Mouse (Mus musculus) kidney, embryonic 15.5 days (tissue): ENCODE measurements around the gene Muc13. TPM values are rescaled to one million over a fixed set of nuclear protein-coding genes. Genes with fewer than 3 reads are reported as not detected.

Source experiments
- ATAC-seq: fragments of 200-750 bp; cut with Nextera tagmentation; replicated peaks from 2 replicates; pipeline ENCODE4 v1.8.0; 2017; ENCODE audit warnings: moderate TSS enrichment; ENCODE audit not compliant: low FRiP score
- H3K27ac ChIP-seq: fragments of 300-500 bp; sonication (generic); 2 replicates; pipeline ENCODE4 v1.5.1; 2015; ENCODE audit warnings: mild to moderate bottlenecking, inconsistent platforms
- H3K27me3 ChIP-seq: fragments of 300-500 bp; sonication (generic); 2 replicates; pipeline ENCODE4 v1.6.1; 2015; ENCODE audit warnings: inconsistent platforms
- H3K36me3 ChIP-seq: fragments of 300-500 bp; sonication (generic); 2 replicates; pipeline ENCODE4 v1.6.1; 2015; ENCODE audit warnings: inconsistent platforms
- H3K4me1 ChIP-seq: fragments of 300-500 bp; sonication (generic); 2 replicates; pipeline ENCODE4 v1.6.1; 2015; ENCODE audit warnings: inconsistent platforms
- H3K4me2 ChIP-seq: fragments of 300-500 bp; sonication (generic); 2 replicates; pipeline ENCODE4 v1.6.1; 2015; ENCODE audit warnings: moderate library complexity, mild to moderate bottlenecking, inconsistent platforms
- H3K4me3 ChIP-seq: fragments of 300-500 bp; sonication (generic); replicated peaks from 2 replicates; pipeline ENCODE4 v1.5.1; 2015; ENCODE audit warnings: mild to moderate bottlenecking, inconsistent platforms
- H3K9ac ChIP-seq: fragments of 300-500 bp; sonication (generic); 2 replicates; pipeline ENCODE4 v1.6.1; 2015; ENCODE audit warnings: mild to moderate bottlenecking, inconsistent platforms
- H3K9me3 ChIP-seq: fragments of 300-500 bp; sonication (generic); replicated peaks from 2 replicates; pipeline ENCODE4 v1.6.1; 2016; ENCODE audit warnings: inconsistent platforms
- WGBS: fragments of 180-500 bp; shearing (Covaris S2); methylation state at CpG from one replicate; pipeline ENCODE4 v1.1.7; 2015; ENCODE audit warnings: mixed read lengths; 5-methylcytosine and 5-hydroxymethylcytosine counted together
- polyA plus RNA-seq: library from polyadenylated mRNA; unstranded; fragments of >200 nt; fragmentation: Nextera tagmentation; extraction: Ambion mirVana; gene quantifications from 2 replicates; pipeline ENCODE4 v1.2.1, GENCODE M21; 2015

Gene Muc13
- polyA plus RNA-seq, 1 experiment from 2014 or later: 0.19 TPM

DNA sequence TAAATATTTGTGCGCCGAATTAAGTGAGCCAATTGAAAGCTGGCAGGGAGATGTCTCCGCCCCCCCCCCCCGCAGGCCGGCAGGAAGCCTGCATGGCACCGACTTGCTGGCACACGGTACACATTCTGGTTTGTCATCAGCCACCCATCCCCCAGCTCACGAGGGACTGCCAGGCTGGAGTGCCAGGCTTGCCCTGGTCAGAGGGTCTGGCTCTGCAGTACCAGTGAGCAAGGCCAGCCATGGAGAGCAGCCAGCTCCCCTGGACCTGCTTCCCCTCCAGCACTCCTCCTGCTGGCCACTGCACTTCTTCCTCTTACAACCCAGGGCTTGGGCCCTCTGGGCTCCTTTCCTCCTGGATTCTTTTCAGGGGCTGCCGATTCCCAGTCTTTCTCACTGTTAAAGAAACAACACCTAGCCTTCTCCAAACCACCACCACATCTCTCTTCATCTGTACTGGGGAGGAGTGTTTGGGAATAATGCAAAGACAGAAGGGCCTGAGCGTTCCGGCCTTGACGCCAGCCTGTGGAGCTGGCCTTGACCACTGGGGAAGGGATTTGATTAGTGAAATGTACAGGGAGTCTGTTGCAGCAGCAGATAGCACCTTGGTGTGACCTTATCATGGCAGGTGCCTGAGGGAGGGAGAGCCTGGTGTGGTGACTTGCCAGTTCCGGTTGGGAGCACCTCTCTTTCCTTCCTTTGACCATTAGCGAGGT lies 66.3 kb downstream of the Muc13 start:
- Histone ChIP-seq H3K4me1 (peaks cover 11% of the 10 kb centered on the region), H3K27ac (no peak overlapping the region; the same call in 1 of the 2 replicates), H3K4me2 (peak overlapping the region; percentile 34; the same call in 1 of the 2 replicates), H3K9ac (no peak overlapping the region), H3K4me3 (no peak overlapping the region), H3K36me3 (no peaks in the 10 kb centered on the region), H3K27me3 (no peaks in the 10 kb centered on the region), H3K9me3 (no peaks in the 10 kb centered on the region)
- 47% methylated on average over 14 of the region's 14 CpGs for WGBS
- peak; percentile 62 for ATAC-seq

DNA sequence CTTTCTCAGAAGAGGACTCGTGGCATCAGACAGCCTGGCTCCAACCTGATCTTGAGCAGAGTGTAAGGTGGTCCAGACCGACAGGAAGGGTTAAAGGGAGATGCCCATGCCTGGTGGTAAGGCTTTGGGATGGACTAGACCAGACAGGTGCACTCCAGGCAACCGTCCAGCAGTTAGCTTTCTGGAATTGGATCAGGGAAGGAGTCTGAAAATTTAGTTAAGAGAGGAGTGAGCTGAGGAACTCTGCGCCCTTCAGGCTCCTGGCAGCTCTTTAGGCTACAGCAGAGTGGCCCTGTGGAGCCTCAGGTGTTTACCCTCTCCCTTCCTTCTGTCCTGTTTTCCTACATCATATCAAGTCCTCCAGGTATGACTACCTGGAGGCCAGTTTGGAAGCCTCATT lies 68.6 kb downstream of the Muc13 start:
- 80% methylated on average over 4 of the region's 4 CpGs for WGBS
- no peak for ATAC-seq

DNA sequence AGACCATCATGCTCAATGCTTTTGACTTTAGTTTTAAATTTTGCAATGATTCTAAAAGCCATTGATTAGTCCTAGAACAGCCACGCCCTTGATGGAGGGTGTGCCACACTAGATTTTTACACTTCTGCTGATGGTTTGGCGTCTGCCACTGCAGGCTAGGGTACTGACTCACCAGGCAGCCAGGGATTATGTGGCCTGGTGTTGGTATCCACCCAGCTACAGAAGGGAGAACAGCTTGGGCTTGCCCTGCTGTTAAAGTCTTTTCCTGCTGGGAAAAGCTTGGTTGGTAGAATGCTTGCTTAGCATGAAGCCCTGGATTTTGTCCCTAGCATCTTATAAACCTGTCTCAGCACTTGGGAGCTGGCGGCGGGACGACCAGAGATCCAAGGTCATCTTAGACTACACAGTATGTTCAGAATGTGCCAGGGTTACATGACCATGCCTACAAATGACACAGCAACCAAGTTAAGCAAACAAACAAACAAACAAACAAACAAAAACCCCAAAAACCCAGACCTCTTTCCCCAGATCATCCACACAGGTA lies 69.4 kb downstream of the Muc13 start:
- no peak overlapping the region for H3K4me2 ChIP-seq
- H3K4me3 ChIP-seq: no peak overlapping the region
- peaks cover 9% of the 10 kb centered on the region for H3K4me1 ChIP-seq
- peaks cover 6% of the 10 kb centered on the region; the same call in 1 of the 2 replicates for H3K36me3 ChIP-seq
- no peak overlapping the region for H3K9ac ChIP-seq
- no peaks in the 10 kb centered on the region for H3K9me3 ChIP-seq
- ATAC-seq: no peak
- WGBS: 80% methylated on average over 5 of the region's 5 CpGs
- H3K27ac ChIP-seq: no peak overlapping the region
- H3K27me3 ChIP-seq: no peaks in the 10 kb centered on the region

More for the DNA sequence above, 68.6 kb downstream of the Muc13 start:
- no peak overlapping the region for H3K9ac ChIP-seq
- peaks cover 6% of the 10 kb centered on the region; the same call in 1 of the 2 replicates for H3K36me3 ChIP-seq
- no peaks in the 10 kb centered on the region for H3K27me3 ChIP-seq
- no peaks in the 10 kb centered on the region for H3K9me3 ChIP-seq
- H3K4me1 ChIP-seq: peaks cover 9% of the 10 kb centered on the region
- H3K27ac ChIP-seq: no peak overlapping the region
- no peak overlapping the region for H3K4me2 ChIP-seq
- no peak overlapping the region for H3K4me3 ChIP-seq

Other genes with a start within 250 kb of the Muc13 start
- gene Heg1, start 109.7 kb upstream of the Muc13 start, polyA plus RNA-seq: 18.4 and 19.9 TPM in 2 replicates
- 44.4 and 46.9 TPM in 2 replicates for gene Itgb5, start 35.6 kb downstream of the Muc13 start, polyA plus RNA-seq
- 62.5 and 63.6 TPM in 2 replicates for gene Umps, start 173.0 kb downstream of the Muc13 start, polyA plus RNA-seq